In genomic region chr12:15713623-15714022, GRCm38 (mm10) we compare ENCODE assay signal across 23 mouse cellular contexts.
DNase-seq lines count a peak whose midpoint lies in the region; ATAC-seq and TF ChIP-seq lines count a peak whose summit lies in the region.
"Had no signal": no experiment of that assay in that cellular context is flagged by ENCODE, and none has a peak within 500 bp of the region (broad histone marks: within the 10 kb centered on the region; RNA-seq: fewer than 3 reads in every experiment).

No protein-coding gene starts in this region.

- no peaks in the 10 kb centered on the region for H3K9me3 ChIP-seq in kidney, embryonic 14.5 days (ENCODE audit: control insufficient read depth, low read length)
- H3K9me3 ChIP-seq in kidney, embryonic 16.5 days (ENCODE audit: low read length): 0 out of 2 replicates have a peak, but pooled peaks cover 2% of the 10 kb centered on the region
- no peaks in the 10 kb centered on the region for H3K9me3 ChIP-seq in midbrain, embryonic 11.5 days (ENCODE audit: control insufficient read depth, low read length)
- no peaks in the 10 kb centered on the region for H3K9me3 ChIP-seq in midbrain, postnatal 0 days (ENCODE audit: low read length)
- H3K9me3 ChIP-seq in stomach, postnatal 0 days (ENCODE audit: control insufficient read depth, low read length): no peaks in the 10 kb centered on the region
- H3K9me3 ChIP-seq: embryonic facial prominence, embryonic 10.5 days; embryonic facial prominence, embryonic 12.5 days; forebrain, embryonic 13.5 days; forebrain, embryonic 15.5 days; G1E had no signal

- H3K4me2 ChIP-seq in kidney, embryonic 14.5 days (replicated peaks; ENCODE audit: low read depth, low read length): no peak overlapping the region
- no peak overlapping the region for H3K4me2 ChIP-seq in kidney, embryonic 16.5 days (replicated peaks; ENCODE audit: low read depth, low read length)
- no peak overlapping the region for H3K4me2 ChIP-seq in midbrain, embryonic 11.5 days
- H3K4me2 ChIP-seq in midbrain, postnatal 0 days (ENCODE audit: low read depth, low read length, poor library complexity, severe bottlenecking): no peak overlapping the region
- H3K4me2 ChIP-seq in stomach, postnatal 0 days (replicated peaks; ENCODE audit: low read depth): no peak overlapping the region
- H3K4me2 ChIP-seq: embryonic facial prominence, embryonic 12.5 days; forebrain, embryonic 13.5 days; forebrain, embryonic 15.5 days had no signal

- TF ChIP-seq CTCF in kidney, adult 2 months (conservative IDR thresholded peaks at IDR 0.05; ENCODE audit: insufficient read depth, insufficient read length, low read depth, low read length): no peak
- TF ChIP-seq CTCF in midbrain, postnatal 0 days (IDR thresholded peaks at IDR 0.05): no peak
- no peak for TF ChIP-seq CTCF in stomach, postnatal 0 days (IDR thresholded peaks at IDR 0.05; ENCODE audit: low read depth)

- TF ChIP-seq EP300 in stomach, postnatal 0 days (optimal IDR thresholded peaks at IDR 0.05): no peak

- no peak for DNase-seq in kidney, adult 18-20 months
- DNase-seq in kidney, adult 2 months: no peak
- DNase-seq in midbrain, embryonic 11.5 days (ENCODE audit: low spot score, missing footprints): peak; percentile 76
- DNase-seq in midbrain, postnatal 0 days (ENCODE audit: low spot score): no peak
- DNase-seq in splenic B cell, adult 2 months (ENCODE audit: low read depth, low spot score): peak; percentile 40
- no peak for DNase-seq in stomach, postnatal 0 days (ENCODE audit: low spot score)
- DNase-seq: adrenal gland, adult 8-10 months; adrenal gland, postnatal 14 days; adrenal gland, postnatal 36 days; cerebellum, adult 11-12 months; cerebellum, adult 2 months; cerebellum, adult 9-10 months; cerebellum, postnatal 10 days; cerebellum, postnatal 25 days had no signal

- 68% methylated on average over 2 of the region's 2 CpGs for WGBS in kidney, embryonic 14.5 days
- 45% methylated on average over 2 of the region's 2 CpGs for WGBS in kidney, embryonic 16.5 days
- 71% methylated on average over 2 of the region's 2 CpGs for WGBS in kidney, adult 2 months
- 89% methylated on average over 2 of the region's 2 CpGs for WGBS in midbrain, embryonic 11.5 days
- 67% methylated on average over 2 of the region's 2 CpGs for WGBS in midbrain, postnatal 0 days
- WGBS in stomach, postnatal 0 days: 87% methylated on average over 2 of the region's 2 CpGs

- ATAC-seq in kidney, embryonic 14.5 days (ENCODE audit: low FRiP score, low TSS enrichment): peak; percentile 78
- ATAC-seq in kidney, embryonic 16.5 days (ENCODE audit: low FRiP score, low TSS enrichment): peak; percentile 64; the same call in 1 of the 2 replicates
- no peak for ATAC-seq in midbrain, embryonic 11.5 days (ENCODE audit: low FRiP score)
- no peak for ATAC-seq in midbrain, postnatal 0 days (ENCODE audit: low FRiP score)
- no peak for ATAC-seq in stomach, postnatal 0 days (ENCODE audit: low FRiP score, low TSS enrichment)
- ATAC-seq: activated CD4-positive, CD25-positive, alpha-beta regulatory T cell, adult 4 months; forebrain, embryonic 13.5 days; forebrain, embryonic 15.5 days; Patski had no signal

- H3K27ac ChIP-seq in kidney, embryonic 14.5 days (ENCODE audit: low read depth, low read length): no peak overlapping the region
- H3K27ac ChIP-seq in kidney, embryonic 16.5 days (ENCODE audit: low read length): no peak overlapping the region
- H3K27ac ChIP-seq in kidney, adult 2 months (ENCODE audit: insufficient read depth, low read depth, low read length): no peak overlapping the region
- H3K27ac ChIP-seq in midbrain, embryonic 11.5 days (ENCODE audit: low read depth, low read length): no peak overlapping the region
- H3K27ac ChIP-seq in midbrain, postnatal 0 days (ENCODE audit: low read depth, low read length): no peak overlapping the region
- no peak overlapping the region for H3K27ac ChIP-seq in stomach, postnatal 0 days (replicated peaks)
- H3K27ac ChIP-seq: embryonic facial prominence, embryonic 10.5 days; embryonic facial prominence, embryonic 12.5 days; forebrain, embryonic 13.5 days; forebrain, embryonic 15.5 days had no signal

- no peak overlapping the region for H3K4me3 ChIP-seq in kidney, embryonic 14.5 days (ENCODE audit: low read length)
- no peak overlapping the region for H3K4me3 ChIP-seq in kidney, embryonic 16.5 days (ENCODE audit: low read length)
- H3K4me3 ChIP-seq in kidney, adult 2 months (ENCODE audit: insufficient read depth, low read depth, low read length): no peak overlapping the region
- H3K4me3 ChIP-seq in midbrain, embryonic 11.5 days (ENCODE audit: low read depth, low read length): no peak overlapping the region
- H3K4me3 ChIP-seq in midbrain, postnatal 0 days (ENCODE audit: low read depth, low read length): no peak overlapping the region
- H3K4me3 ChIP-seq in stomach, postnatal 0 days (ENCODE audit: low read depth, low read length): no peak overlapping the region
- H3K4me3 ChIP-seq: embryonic facial prominence, embryonic 10.5 days; embryonic facial prominence, embryonic 12.5 days; forebrain, embryonic 13.5 days; forebrain, embryonic 15.5 days had no signal

- no peak overlapping the region for H3K9ac ChIP-seq in kidney, embryonic 14.5 days (ENCODE audit: low read depth, low read length)
- H3K9ac ChIP-seq in kidney, embryonic 16.5 days (replicated peaks; ENCODE audit: low read length): no peak overlapping the region
- no peak overlapping the region for H3K9ac ChIP-seq in midbrain, embryonic 11.5 days (ENCODE audit: low read length)
- no peak overlapping the region for H3K9ac ChIP-seq in midbrain, postnatal 0 days (replicated peaks; ENCODE audit: low read length, poor library complexity, severe bottlenecking)
- no peak overlapping the region for H3K9ac ChIP-seq in stomach, postnatal 0 days (ENCODE audit: low read length)
- H3K9ac ChIP-seq: embryonic facial prominence, embryonic 12.5 days; forebrain, embryonic 13.5 days; forebrain, embryonic 15.5 days had no signal

- no peak for TF ChIP-seq POLR2A in kidney, adult 2 months (IDR thresholded peaks at IDR 0.05; ENCODE audit: low read depth, low read length)

- peaks cover 3% of the 10 kb centered on the region; the same call in 1 of the 2 replicates for H3K4me1 ChIP-seq in kidney, embryonic 14.5 days (ENCODE audit: control insufficient read depth, insufficient read depth, low read length)
- peaks cover 19% of the 10 kb centered on the region for H3K4me1 ChIP-seq in kidney, embryonic 16.5 days (ENCODE audit: insufficient read depth, low read length)
- H3K4me1 ChIP-seq in kidney, adult 2 months (ENCODE audit: control insufficient read depth, insufficient read depth, low read length): no peaks in the 10 kb centered on the region; the same call in 1 of the 2 replicates
- no peaks in the 10 kb centered on the region for H3K4me1 ChIP-seq in midbrain, embryonic 11.5 days (ENCODE audit: control insufficient read depth, insufficient read depth, low read length)
- no peaks in the 10 kb centered on the region for H3K4me1 ChIP-seq in midbrain, postnatal 0 days (ENCODE audit: insufficient read depth, low read length)
- H3K4me1 ChIP-seq in stomach, postnatal 0 days (replicated peaks; ENCODE audit: control insufficient read depth, insufficient read depth): no peaks in the 10 kb centered on the region
- H3K4me1 ChIP-seq: embryonic facial prominence, embryonic 10.5 days; embryonic facial prominence, embryonic 12.5 days; forebrain, embryonic 13.5 days; forebrain, embryonic 15.5 days had no signal

- H3K27me3 ChIP-seq in kidney, embryonic 14.5 days (ENCODE audit: control insufficient read depth, insufficient read depth, low read length): no peaks in the 10 kb centered on the region
- H3K27me3 ChIP-seq in kidney, embryonic 16.5 days (ENCODE audit: insufficient read depth, low read length): no peaks in the 10 kb centered on the region
- no peaks in the 10 kb centered on the region for H3K27me3 ChIP-seq in kidney, adult 2 months (replicated peaks; ENCODE audit: control insufficient read depth, insufficient read depth, low read length)
- no peaks in the 10 kb centered on the region for H3K27me3 ChIP-seq in midbrain, embryonic 11.5 days (ENCODE audit: control insufficient read depth, insufficient read depth, low read length)
- H3K27me3 ChIP-seq in midbrain, postnatal 0 days (ENCODE audit: insufficient read depth, low read length): no peaks in the 10 kb centered on the region
- H3K27me3 ChIP-seq in splenic B cell, adult 2 months (ENCODE audit: control insufficient read depth, insufficient read depth, low read length, poor library complexity, severe bottlenecking): no peaks in the 10 kb centered on the region
- no peaks in the 10 kb centered on the region for H3K27me3 ChIP-seq in stomach, postnatal 0 days (ENCODE audit: control insufficient read depth, insufficient read depth, low read length)
- H3K27me3 ChIP-seq: embryonic facial prominence, embryonic 12.5 days; forebrain, embryonic 13.5 days; forebrain, embryonic 15.5 days; Patski had no signal

- no peaks in the 10 kb centered on the region for H3K36me3 ChIP-seq in kidney, embryonic 14.5 days (ENCODE audit: control insufficient read depth, insufficient read depth, low read length)
- no peaks in the 10 kb centered on the region for H3K36me3 ChIP-seq in kidney, embryonic 16.5 days (ENCODE audit: insufficient read depth, low read length)
- H3K36me3 ChIP-seq in kidney, adult 2 months (ENCODE audit: control insufficient read depth, insufficient read depth, low read length): no peaks in the 10 kb centered on the region
- H3K36me3 ChIP-seq in midbrain, embryonic 11.5 days (ENCODE audit: control insufficient read depth, insufficient read depth, low read length): no peaks in the 10 kb centered on the region
- no peaks in the 10 kb centered on the region for H3K36me3 ChIP-seq in midbrain, postnatal 0 days (ENCODE audit: insufficient read depth, low read length)
- no peaks in the 10 kb centered on the region for H3K36me3 ChIP-seq in splenic B cell, adult 2 months (ENCODE audit: control insufficient read depth, insufficient read depth, low read length, poor library complexity, severe bottlenecking)
- H3K36me3 ChIP-seq in stomach, postnatal 0 days (ENCODE audit: control insufficient read depth, insufficient read depth, low read length): no peaks in the 10 kb centered on the region
- H3K36me3 ChIP-seq: embryonic facial prominence, embryonic 10.5 days; embryonic facial prominence, embryonic 12.5 days; forebrain, embryonic 15.5 days; G1E had no signal

Comparison
In these comparisons a context has a peak if more than half of its experiments do, and no peak if none do; other contexts are left out.
1. DNase-seq: peak in midbrain, embryonic 11.5 days (single experiment) and splenic B cell, adult 2 months (single experiment); none in kidney, adult 18-20 months (single experiment), kidney, adult 2 months (single experiment), midbrain, postnatal 0 days (single experiment) and stomach, postnatal 0 days (single experiment).
2. ATAC-seq: peak in kidney, embryonic 14.5 days (single experiment) and kidney, embryonic 16.5 days (single experiment); none in midbrain, embryonic 11.5 days (single experiment), midbrain, postnatal 0 days (single experiment) and stomach, postnatal 0 days (single experiment).